Mouse (Mus musculus) liver (tissue): ENCODE data around the gene Lck.

ENCODE experiments used
- DNase-seq: peaks from one replicate; pipeline ENCODE4 v3.0.0-alpha.2; 2020; ENCODE audit warnings: mixed read lengths

Gene Lck

GRCm38 (mm10) chr4:129507434-129508236 lies 65.8 kb downstream of the Lck start:
- DNase-seq: no peak

GRCm38 (mm10) chr4:129505511-129505910 lies 67.9 kb downstream of the Lck start:
- no peak for DNase-seq

GRCm38 (mm10) chr4:129502901-129503444 lies 70.5 kb downstream of the Lck start:
- DNase-seq: no peak

- DNase-seq: no peak
These were observed 71.0 kb downstream of the Lck start for GRCm38 (mm10) chr4:129502327-129502888.

GRCm38 (mm10) chr4:129500607-129501566 lies 72.6 kb downstream of the Lck start:
- peak; percentile 92 for DNase-seq

GRCm38 (mm10) chr4:129500017-129500416 lies 73.4 kb downstream of the Lck start:
- no peak for DNase-seq

GRCm38 (mm10) chr4:129498941-129499340 lies 74.5 kb downstream of the Lck start:
- no peak for DNase-seq
